Mouse (Mus musculus) mesoderm, embryonic 11.5 days (tissue): ENCODE results near the gene Morn5.

Experiments
- DNase-seq: peaks from one replicate; pipeline ENCODE4 v3.0.0-alpha.2; 2012; ENCODE audit warnings: low read depth, low spot score

The Morn5 gene

DNA sequence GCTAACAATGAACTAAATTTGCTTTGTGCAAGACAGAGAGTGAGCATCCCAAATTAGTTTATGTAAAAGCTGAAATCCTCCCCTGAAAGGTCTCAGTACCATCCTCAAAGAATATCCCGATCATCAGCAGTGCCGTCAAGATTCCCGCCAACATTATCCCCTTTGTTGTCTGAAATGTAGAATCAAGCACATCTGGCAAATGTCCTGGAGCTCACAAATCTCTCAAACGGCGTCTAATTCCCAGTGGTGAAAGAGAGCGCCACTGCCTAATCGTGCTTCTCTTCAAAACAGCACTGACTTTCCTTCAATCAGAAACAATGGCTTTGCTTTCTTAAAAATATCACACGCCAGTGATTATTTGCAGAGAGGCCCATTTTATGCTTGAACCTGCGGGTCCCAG lies 17.9 kb downstream of the Morn5 start:
- no peak for DNase-seq

DNA sequence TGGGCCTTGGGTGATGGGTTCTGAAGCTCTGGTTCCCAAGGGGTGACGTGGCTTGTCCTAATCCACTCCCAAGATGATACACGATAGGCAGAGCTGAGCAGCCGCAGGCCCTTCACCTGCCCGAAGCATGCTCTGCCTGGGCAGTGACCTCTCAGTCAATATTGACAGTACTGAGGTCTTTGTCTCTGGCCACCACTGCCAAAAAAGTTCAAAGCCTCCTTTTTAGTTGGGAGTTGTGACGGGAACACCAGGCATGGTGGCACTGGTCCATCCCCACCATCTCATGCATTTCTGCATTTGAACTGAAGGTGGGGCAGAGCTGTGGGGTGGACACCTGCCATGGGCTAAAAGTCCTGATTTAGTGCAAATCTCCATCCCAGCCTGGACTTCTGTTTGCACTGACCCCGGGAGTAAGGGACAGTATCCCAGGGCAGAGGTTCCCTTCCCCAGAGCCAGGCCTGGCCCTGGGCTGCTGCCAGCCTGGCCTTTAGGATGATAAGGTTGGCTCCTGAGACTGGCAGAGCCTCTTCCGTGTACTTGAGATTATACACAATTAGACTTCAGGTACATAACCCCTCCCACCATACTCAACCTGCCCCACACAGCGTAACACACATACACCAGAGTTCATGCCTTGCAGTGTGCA lies 22.5 kb downstream of the Morn5 start:
- no peak for DNase-seq

DNA sequence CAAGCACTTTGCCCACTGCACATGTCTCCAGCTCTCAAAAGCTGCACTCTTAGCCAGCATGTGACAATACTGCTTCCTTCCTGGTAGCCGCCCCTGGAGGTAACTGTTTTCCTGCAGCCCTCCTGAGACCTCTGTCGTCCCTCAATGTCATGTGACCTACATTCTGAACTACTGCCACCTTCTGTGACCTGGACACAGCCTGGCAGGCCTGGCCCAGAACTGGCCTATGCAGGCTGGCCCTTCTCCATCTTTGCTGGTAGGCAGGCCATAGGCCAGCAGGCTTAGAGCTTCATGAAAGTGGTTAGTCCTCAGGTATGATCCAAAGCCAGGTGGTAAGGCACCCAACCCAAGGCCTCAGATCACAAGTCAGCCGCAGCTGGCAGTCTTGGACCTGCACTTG lies 24.5 kb downstream of the Morn5 start:
- no peak for DNase-seq

DNA sequence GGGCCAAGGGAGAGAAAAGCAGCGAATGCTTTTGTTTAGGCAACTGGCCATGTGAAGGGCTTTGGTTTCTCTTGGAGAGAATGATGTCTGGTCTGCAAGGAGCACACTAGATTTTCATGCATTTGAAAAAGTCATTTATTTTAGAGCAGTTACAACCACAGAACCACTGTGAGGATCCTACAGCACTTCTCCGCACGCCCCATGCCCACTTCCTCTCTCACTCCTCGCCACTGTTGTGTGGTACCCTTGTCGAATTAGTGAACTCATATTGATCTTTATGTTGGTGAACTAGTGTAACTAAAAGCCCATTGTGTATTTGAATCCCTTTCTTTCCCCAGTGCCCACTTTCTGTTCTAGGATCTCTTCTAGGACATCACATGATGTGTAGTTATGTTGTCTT lies 26.0 kb downstream of the Morn5 start:
- no peak for DNase-seq

DNA sequence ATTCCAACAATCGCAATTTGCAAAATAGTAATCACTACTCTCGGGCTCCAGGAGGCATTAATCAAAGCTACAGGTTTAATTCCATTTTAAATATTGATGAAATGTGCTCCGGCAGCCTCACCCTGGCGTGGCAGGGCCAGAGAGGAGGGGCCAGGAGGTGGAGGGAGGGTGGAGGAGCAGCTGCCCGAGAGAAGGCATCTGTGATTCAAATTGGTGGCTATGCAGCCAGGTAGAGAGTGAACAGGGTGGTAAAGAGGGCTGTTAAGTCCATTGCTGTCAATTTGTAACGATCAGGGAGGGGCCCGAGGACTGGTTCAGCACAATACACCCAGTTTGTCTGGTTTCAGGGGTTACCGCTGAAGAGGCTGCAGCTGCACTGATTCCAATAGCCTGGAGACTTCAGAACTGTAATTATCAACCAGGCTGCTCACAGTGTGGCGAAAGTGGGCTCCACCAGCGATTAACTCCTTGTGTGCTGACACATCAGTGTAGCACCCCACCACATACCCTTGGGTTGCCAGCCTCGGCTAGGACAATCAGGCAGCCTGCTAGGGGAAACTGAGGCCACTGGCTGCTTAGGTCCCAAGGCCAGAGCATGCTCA lies 28.0 kb downstream of the Morn5 start:
- no peak for DNase-seq

DNA sequence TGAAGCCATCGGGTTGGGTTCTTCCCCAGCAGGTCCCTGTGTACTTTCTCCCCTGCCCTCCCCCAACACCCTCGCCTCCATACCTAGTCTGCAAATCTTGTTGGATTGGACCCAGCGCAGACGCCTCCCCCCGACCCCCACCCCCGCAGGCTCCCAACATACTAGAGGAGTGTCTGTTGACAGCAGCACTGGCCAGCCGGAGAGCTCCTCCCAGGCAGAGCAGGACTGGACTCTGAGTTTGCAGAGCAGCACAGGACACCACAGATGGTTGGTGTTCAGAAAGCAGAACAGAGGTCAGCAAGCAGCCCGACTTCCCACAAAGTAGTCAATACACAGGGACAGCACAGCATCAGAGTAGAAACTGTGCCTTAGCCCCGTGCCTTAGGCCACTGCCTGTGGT lies 32.2 kb downstream of the Morn5 start:
- DNase-seq: no peak

DNA sequence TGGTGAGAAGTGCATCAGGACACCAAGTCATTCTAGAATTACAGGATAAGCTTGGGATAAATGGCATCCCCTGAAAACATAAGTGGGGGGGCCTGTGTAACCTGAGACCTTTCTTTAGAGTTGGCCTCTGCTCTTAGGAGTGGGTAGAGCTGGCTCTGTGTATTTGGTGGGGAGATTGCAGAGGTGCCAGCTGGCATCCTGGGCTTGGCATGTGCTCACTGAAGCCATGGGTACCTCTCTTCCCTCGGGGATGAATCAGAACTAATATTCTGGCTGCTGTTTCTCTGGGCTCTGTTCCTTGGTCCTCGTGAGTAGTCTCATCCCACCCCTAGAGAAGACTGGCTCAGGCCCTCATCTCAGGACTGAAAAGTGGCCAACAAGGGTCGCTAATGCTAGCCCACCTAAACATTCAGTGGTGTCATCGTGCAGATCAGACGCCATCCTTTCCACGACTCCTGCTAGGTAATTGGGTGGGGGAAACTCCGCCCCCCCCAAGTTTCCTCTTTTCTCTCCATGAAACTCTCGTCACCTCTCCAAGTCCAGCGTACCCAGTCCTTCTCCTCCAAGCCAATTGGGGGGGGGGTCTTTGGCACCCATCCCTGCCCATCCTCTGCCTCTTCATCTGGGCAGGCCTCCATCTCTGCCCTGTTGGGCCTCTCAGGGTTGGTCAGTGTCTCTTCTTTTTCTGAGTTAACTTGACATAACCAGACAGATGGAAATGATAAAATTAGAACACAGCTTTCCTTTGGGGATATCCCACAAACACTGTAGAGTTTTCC lies 33.7 kb downstream of the Morn5 start:
- no peak for DNase-seq

DNA sequence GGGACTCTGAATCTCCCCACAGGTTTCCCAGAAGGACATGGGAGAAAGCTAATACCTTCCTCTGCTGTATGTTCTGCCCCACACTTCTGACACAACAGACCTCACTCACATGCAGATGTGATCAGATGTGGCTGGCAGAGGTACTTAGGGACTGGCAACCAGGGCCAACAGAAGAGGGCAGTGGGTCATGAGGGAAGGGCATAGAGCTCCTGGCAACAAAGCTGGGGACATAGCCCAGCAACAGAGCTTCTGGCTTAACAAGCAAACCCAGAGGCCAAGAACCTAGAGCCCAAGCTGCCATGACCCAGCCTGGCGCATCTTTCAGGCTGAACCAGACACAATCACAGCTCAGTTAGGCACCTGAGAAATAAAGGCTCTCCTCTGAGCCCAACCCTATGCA lies 35.8 kb downstream of the Morn5 start:
- no peak for DNase-seq

DNA sequence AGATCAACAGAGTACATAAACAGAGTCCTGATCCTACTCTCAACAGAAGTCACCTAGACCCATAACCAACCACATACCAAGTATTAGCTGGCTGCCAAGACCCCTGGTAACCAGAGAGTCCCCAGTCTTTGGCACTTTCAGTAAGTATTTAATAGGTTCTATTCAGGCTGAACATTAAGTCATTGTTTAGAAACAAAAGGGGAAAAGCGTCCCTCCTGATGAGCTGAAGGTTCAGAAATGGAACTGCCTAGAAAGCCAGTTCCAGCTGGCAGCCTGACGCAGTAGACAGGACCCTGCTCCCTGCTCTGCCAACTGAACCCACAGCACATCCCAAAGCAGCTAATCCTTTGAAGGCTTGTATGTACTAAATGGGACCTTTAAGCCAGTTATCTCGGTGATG lies 39.9 kb downstream of the Morn5 start:
- DNase-seq: no peak

DNA sequence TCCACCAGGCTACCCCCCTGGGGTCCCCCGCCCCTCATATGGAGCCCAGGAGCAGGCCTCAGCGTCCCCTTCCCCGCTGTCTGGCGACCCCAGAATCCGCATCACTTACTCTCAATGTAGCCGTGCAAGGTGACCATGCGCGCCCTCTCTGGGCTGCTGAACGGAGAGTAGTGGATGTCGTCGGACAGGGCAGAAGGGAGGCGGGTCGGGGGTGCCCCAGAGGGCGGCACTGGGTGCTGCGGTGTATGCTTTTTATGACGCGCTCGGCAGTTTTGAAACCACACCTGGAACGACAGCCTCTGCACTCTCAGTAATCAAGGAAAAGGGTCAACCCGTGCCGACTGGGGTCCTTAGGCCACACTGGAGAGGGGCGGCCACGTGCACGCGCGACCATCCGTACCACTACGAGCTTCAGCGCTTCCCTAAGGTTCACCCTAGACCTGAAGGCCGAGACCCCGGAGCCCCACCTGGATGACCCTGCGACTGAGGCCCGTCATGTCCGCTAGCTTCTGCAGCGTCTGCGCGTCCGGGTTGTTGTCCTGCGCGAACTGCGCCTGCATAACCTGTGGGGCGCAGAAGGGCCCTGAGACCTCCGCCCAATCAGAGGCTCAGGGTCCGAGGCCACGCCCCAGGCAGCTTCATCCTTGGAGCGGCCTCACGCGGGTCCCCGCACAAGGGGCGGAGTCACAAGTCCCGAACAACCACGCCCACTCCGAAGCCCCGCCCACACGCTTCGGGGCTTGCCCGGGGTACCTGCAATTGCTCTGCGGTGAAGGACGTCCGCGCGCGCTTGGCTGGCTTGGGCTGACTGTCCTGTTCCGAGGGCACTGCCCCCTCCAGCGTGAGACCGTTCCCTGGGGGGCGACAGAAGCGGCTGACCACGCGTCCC lies 41.8 kb downstream of the Morn5 start:
- DNase-seq: peak; percentile 87

DNA sequence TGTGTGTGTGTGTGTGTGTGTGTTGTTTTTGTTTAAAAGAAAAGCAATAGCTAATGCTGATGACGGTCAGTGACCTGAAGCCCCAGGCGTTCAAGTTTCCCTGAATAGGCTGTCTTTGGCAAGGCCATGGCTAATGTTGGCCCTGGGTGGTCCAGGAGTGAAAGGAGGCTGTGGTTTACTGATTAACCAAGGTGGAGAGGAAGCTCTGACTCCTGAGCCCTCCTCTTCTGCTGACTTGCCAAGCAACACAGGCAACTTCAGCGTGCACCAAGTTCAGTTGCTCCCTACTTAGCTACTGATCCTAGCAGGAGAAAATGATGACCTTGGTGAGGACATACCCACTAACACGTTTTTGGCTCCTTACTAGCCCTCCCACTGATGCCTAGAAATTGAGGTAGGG lies 43.5 kb downstream of the Morn5 start:
- DNase-seq: no peak

DNA sequence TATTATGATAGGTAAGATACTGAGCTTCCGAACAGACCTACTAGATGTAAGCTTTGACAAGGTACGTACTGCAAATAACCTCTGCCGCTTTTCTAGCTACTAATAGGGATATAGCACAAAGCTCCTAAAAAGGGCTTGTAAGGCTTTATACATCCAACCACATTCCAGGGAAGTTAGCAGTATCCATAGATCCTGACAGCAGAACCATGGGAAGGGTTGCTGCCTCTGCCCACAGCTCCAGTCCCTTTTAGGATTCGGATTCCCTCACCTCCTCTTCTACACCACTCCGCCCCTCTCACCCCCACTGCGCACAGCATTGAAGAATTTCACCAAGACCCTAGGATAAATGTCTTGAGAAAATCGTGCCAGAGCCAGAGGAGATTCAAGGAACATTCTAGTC lies 44.0 kb downstream of the Morn5 start:
- DNase-seq: no peak

DNA sequence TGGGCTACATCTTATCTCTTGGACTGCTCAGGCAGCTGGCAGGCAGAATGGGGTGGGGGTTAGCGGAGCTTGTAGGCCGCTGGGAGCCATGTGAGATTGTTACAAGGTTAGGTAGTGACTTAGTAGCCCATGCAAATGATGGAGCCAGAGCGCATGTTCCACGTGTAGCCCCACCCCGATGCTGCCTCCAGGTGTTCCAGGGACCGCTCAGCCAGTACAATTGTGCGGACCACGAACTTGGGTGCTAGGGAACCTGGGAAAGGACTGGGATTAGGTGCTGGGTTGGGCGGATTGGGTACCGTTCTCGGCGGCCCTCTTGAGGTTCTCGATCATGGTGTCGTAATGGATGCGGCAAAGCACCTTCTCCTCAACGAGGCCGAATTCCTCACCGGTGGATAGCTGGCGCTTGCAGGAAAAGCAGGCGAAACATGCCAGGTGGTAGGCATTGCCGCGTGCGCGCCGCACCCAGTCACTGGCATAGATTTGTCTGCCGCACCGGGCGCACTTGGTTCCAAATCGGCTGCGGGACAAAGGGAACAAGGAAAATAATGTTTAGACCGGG lies 44.7 kb downstream of the Morn5 start:
- no peak for DNase-seq

DNA sequence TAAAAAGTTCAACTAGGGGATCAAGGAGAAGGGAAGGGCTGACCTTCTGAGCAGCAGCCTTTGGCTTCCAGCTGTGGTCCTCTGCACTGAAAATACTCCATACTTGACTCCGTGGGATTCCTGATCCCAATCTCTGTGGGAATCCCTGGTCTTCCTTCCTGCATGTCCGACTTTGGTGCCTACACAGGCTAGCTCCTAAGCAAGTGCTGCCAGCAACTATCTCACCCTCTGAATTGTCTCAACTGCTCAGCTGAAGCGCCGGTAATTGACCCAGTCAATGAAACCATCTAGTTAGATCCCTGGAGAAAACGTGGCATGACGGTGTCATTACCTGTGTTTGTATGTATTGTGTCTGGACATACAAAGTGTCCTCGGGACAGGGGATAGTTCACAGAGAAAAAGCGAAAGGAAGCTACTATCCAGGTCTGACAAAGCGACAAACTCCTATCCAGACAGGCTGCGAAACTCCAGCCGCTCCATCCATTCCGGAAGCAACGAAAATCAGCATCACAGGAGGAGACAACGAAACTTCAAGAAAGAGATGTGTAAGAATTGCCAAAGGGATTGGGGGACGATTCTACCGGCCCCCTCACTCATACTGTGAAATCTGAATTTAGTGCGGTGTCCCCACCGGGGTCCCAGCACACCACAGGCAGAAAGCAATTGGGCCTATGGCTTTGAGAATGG lies 48.0 kb downstream of the Morn5 start:
- DNase-seq: no peak

DNA sequence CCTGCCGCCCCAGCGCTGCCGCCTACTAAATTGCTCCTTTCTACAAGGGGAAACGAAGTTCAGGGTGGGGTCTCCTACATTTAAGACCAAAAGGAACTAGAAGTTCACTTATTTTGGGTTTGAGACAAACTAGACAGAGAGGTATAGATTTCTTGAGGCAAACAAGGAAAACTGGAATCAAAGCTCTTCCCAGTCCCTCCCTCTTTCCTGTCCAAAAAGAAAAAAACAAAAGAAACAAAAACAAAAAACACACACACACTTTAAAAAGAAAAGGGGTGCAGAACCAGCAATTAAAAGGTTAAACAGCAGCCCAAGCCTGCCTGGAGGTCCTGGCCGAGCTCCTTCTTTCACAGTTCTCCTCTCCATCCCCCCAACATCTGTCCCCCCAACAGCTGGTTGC lies 48.8 kb downstream of the Morn5 start:
- no peak for DNase-seq

DNA sequence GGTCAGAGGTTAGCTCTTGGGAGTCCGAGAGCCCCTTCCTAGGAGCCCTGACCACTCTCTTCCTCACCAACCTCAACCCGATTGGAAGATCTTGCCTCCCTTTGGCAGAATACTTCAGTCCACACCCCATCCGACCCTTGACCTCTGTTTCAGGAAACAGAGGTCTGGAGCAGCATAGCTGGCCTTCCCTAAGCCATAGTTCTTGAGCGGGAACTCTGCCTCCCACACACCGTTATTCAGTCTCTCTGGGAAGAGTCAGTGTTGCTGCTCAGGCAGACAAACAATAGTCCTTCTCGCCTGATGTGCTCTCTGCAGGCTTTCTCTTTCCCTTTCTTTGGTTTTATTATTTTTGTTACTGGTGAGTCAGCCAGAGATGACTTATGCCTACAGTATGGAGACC lies 50.5 kb downstream of the Morn5 start:
- DNase-seq: no peak

DNA sequence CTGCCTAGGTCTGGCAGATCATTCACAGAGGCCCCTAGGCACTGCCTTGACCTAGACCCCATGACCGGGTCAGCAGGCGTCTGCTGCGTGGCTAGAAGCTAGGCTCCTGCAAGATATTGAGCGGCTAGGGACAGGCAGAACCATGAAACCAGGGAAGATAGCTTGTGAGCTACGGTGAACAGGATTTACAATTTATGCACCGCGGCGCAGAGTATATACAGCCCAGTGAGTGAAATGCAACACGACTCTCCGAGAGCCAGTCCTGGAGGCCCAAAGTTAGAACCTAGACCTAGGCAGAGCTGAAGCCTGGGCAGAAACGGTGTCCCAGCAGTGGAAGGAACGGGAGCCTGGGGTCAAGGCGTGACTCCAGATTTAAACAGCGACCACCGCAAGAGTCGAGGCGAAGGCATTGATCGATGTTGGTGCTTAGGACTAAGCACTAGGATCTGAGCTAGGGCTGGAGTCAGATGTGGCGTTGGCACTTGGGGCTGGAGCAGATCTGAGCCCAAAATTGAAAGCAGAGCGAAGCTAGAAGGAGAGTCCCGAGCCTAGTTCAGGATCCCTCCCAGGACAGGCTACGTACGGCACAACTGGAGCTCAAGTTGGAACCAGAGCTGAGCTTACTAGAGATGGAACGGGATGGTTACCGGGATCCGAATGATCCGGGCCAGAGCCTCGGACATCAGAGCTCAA lies 52.8 kb downstream of the Morn5 start:
- DNase-seq: no peak

DNA sequence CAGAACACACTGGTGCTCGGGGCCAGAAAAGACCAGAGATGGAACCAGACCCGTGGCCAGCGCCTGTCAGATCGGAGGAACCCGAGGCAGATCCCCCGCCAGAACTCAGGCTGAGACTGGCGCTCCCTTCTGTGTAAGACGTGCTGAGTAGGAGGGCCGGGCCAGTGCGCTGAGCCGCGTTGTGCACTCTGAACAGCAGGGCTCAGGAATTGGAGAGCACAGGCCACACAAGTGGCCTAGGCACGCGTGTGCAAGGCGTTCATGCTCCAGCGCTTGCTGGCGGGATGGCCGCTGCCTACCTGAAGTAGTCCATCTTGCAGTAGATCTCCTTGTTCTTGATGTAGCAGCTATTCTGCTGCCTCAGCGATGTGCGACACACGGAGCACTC lies 53.3 kb downstream of the Morn5 start:
- peak; percentile 49 for DNase-seq

DNA sequence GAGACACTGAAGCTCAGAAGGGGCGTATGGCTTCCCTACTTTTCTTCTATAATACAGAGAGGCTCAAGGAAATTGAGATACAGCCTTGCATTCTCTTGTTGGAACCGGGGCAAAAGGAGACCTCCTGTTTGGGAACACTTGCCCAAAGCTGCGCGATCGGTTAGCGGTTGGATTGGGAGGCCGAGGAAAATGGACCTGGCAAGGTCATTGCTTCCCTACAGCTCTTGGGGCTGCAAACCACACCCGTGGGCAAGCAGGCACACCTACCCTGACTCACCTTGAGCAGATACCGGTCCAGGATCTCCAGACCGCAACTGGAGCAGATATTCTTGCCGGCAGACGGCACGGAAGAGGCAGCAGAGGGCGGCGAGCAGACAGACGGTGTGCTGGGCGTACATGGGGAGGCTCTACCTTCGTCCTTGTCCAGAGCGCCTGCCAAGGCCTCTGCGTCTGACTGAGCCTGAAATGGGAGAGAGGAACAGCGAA lies 53.9 kb downstream of the Morn5 start:
- DNase-seq: no peak

DNA sequence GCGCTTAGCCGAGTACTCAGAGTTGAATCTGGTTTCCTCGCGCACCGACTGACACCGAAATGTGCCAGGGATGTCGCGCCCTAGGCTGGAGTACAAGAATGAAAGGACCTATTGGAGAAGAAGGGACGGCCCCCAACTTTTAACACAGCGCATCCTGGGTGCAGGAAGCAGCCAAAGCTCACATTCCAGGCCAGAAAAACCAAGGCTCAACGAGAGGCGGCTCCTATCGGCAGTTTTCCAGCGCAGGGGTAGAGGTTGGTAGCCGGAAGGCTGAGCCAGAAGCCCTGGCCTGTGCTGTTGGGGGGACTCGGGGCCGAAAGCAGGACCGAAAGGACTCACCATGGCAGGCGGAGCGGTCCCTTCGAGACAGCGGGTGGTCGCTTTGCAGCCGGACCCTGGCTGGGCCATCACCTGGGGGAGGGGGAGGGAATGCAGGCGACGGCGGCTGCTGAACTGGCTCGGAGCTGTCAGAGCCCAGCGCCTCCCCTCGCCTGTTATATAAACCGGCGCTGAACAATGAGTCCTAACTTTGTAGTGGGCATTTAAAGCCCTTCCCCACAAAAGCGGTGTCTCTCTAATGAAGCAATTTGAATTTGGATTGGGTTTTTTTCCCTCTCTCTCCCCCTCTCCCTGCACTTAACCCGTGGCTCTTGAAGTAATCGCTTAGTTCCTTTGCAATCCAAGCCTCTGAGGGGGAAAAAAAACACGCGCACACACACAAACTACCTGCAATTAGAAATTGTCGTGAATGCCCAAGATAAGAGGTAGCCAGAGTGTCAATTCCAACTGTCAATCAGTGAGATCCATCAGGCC lies 54.5 kb downstream of the Morn5 start:
- no peak for DNase-seq
